Mouse (Mus musculus): Measurements from ENCODE around the gene Casq2.
"Not testable (repeated sequence)": the region's sequence is repeated elsewhere in the genome, so short reads cannot be mapped to it uniquely, and the experiment has no call there.

Gene Casq2

DNA sequence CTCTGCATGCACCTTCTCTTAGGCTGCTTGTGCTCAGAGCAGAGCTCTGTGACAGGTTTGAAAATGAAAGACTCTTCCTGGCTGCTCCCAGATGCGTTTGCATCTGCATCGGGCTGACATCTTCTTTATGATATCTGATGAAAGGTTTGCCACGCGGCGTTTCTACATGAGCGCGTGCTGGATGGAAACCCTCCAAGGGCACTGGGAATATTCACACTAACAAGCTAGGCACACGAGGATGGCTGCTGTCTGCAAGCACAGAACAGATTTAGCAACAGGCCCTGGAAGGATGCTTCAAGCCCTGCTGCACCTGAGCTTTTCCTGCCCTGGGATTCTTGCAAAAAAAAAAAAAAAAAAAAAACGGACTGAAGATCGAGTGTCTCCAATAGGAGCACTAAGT, 50.9 kb downstream of the Casq2 start:
- no peak for DNase-seq

GRCm38 (mm10) chr3:102138899-102139298, 52.7 kb downstream of the Casq2 start:
- no peak for DNase-seq

- DNase-seq: no peak
Observed at GRCm38 (mm10) chr3:102140606-102141005, 54.4 kb downstream of the Casq2 start.

DNA sequence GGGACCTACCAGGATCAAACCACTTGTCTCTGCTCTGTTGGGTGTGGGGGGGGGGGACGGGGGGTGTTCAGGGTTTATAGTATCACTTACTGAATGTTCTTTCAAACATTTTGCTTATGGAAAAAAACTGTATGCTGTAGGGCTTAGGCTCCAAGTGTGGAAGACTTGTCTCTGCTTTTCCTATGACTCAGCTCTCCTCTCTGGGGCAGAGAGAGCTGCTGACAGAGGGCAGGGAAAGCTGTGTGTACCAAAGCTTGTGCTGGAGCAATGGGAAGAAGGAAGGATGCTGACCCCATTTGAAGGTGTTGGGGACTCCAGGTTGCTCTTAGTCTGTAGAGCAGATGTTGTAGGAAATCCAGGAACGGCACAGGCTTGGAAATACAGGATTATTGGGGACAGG, 55.2 kb downstream of the Casq2 start:
- no peak for DNase-seq

- no peak for DNase-seq
Observed at GRCm38 (mm10) chr3:102141893-102142292, 55.7 kb downstream of the Casq2 start.

GRCm38 (mm10) chr3:102142947-102143346, 56.7 kb downstream of the Casq2 start:
- DNase-seq: no peak

- DNase-seq: no peak
Observed at GRCm38 (mm10) chr3:102143536-102143935, 57.3 kb downstream of the Casq2 start.

GRCm38 (mm10) chr3:102144401-102144800, 58.2 kb downstream of the Casq2 start:
- no peak for DNase-seq

DNA sequence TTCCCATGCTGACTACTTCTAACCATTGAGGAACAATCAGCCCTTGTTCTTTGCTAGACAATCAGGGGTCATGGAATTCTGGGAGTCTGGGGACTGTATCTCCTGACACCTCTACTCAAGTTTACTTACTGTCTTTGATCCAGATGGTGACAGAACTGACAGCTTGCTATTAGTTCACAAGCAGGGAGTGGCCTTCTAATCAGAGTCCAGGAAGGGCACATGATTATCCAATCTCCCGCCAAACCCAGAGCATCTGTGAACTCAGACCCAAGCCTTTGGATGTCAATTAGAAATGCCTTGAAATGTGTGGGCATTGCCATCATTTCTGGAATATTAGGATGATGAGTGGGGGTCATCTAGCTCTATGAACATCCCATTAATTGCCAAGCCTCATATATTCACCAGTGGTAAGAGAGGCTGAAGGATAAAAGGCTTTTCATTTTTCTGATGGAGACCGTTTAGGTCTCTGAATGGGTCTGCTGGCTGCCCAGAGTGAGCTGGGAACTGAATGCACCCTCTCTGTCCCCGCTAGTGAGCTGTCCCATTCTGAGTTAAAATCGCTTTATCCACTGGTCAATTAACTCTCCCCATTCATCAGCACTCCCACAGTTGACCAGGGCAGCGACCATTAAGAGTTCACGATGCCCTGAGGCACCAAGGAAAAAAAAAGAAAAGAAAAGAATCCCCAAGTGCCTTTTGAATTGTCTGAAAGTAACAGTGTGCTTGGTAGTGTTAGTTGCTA, 59.6 kb downstream of the Casq2 start:
- DNase-seq: no peak

DNA sequence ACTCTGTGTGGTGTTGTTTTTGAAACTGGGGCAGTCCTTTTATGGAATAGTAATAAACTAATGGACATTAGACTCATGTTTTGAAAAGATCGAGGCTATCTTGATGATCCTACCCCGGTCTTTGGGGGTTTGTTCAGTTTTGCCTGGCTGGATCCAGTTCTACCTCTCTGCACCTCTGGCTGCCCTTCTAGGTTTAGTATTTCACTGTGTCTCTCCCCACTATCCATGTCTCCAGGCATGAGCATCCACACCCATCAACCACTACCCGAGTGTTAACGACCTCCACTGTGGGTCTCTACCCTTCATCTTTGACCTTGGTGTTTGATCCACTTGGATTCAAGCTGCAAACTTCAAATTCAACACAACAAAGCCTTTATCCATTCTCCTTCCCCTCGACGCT, 60.2 kb downstream of the Casq2 start:
- DNase-seq: no peak

GRCm38 (mm10) chr3:102147189-102147588, 61.0 kb downstream of the Casq2 start:
- no peak for DNase-seq

DNA sequence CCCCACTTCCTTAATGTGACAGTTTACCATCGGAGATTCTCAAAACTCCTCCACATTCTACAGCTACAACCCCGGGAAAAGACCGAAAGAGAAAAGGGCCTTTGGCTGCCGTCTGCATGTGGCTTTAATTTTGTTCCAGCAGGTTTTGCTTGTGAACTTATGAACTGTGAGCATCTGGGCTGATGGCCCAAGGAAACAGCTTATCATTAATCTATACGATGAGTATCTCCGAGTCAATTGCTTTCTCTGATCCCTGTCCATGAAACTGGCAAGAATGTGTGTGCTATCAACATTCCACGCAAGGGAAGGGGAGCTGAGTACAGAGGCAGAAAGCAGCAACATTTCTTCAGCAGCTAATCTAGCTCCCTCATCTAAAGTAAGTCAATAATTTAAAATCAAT, 63.7 kb downstream of the Casq2 start:
- DNase-seq: no peak

DNA sequence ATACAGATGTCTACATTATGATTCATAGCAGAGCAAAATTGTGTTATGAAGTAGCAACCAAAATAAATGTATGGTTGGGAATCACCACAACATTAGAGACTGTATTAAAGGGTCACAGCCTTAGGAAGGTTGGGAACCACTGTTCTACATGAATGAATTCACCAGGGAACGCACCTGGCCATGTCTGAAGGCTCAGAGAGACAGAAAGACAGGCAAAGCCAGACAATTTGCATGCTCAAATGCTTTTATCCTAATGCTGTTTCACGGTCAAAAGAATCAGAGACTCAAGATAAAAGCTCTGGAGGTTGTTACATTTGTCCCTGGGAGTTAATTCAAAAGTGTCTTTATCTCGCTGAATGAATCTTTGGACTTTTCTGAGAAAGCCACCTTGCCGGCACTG, 65.6 kb downstream of the Casq2 start:
- no peak for DNase-seq

DNA sequence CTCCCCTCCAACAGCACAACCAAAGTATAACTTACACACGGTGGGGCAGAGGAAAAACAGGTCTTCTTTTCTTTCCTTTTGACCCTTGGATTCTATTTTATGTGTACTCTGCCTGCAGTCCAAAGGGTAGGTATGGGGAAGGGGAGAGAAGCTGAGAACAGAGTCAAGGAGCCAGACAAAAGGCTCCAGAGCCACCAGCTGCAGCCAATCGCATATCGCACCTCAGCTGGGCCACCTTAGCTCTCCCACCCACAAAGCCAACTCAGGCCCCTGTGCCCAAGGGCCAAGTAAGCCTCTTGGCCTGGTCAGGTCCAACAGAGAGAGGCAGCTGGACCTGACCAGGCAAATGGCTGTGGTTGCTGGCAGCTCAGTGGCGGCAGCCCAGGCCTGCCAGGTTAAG, 66.3 kb downstream of the Casq2 start:
- DNase-seq: no peak

- peak in 1 of 2 experiments; percentile 7 for DNase-seq
Observed at GRCm38 (mm10) chr3:102152872-102153271, 66.7 kb downstream of the Casq2 start.

- DNase-seq: no peak
Observed at GRCm38 (mm10) chr3:102154107-102154506, 67.9 kb downstream of the Casq2 start.

DNA sequence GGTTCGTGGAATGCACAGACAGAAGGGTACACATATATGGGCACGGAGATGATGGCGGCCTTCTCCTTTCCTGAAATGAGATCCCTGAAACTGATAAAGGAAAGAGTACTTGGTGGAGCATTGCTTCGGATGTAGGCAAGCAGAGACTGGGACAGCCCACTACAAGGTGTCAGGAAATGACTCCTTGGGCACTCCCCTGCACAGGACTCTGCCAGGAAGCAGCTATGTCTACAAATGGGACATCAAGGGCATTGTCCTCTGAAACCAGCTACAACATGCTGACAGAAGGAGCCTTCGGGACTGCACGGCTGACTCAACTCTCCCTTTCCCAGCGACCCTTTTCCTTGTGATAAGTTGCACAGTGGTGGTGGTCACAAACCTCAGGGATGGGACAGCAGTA, 70.5 kb downstream of the Casq2 start:
- DNase-seq: no peak

- no peak for DNase-seq
Observed at GRCm38 (mm10) chr3:102157652-102158051, 71.4 kb downstream of the Casq2 start.

DNA sequence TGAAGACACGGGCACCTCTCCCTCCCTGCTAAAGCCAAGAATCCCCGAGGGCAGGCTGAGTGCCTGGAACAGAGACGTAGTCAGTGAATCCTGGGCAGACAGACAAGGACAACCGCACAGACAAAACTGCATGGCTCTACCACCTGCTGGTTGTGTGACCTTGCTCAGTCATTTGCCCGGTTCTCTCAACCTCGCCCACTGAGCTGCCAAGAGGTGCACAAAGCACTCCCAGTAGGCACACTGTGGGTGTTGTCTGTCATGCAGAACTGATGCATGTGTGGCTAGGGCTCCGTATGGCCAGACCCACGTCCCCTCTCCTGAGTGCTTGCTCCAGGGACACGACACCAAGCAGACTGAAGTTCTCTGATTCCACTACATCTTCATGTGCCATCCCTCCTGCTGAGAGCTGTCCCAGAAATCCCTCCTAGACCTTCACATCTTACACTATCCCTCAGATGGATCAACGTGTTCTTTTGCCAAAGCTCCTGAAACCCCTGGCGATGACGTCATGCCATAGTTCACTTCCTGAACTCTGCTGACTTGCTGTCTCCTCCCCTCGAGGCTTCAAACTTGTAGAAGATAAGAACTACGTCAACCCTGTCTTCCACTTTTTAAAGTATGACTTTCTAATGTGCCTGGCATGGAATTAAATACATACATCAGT, 72.7 kb downstream of the Casq2 start:
- DNase-seq: no peak

DNA sequence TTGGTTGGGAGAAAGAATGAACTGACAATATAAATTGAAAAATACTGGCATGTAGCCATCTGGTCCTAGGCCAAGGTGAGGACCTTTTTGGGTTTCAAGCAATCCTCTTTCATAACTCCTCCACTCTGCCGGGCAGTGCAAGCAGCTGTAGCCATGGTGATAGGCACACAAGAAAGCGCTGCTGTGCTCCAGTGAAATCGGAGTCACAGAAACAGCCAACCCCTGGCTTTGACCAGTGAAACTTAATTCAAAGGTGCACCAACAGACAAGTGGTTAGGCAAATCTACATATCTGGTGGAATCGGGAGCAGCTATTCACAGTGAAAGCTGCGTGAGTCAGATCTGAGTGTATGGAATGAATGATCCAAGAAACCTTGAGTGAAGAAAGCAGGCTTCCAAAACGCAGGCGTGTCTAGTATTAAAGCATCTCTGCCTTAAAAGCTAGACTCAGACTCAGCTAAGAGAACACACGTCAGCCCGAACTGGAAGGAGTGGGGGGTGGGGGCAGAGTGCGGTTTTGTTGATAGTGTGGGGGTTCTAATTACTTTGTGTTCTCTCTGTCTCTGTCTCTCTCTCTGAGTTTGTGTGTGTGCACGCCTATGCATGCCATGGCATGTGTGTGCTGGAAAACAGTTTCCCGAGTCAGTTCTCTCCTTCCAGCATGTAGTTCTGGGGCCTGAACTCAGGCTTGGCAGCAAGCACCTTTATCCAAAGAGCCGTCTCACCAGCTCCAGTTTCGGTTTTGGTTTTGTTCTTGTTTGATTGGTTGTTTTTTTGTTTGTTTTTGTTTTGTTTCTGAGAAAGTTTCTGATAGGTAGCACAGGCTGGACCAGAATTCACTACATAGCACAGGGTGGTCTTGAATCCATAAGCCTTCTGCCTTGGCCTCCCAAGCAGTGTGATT, 73.5 kb downstream of the Casq2 start:
- no peak for DNase-seq

DNA sequence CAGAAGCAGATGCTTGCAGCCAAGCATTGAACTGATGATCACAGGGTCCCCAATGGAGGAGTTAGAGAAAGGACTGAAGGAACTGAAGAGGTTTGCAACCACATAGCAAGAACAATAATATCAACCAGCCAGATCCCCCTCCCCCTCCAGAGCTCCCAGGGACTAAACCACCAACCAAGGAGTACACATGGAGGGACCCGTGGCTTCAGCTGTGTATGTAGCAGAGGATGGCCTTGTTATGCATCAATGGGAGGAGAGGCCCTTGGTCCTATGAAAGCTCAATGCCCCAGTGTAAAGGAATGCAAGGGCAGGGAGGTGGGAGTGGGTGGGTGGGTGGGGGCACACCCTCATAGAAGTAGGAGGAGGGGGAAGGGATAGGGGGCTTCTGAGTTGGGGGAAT, 77.6 kb downstream of the Casq2 start:
- DNase-seq: not testable (repeated sequence)

- DNase-seq: no peak
Observed at GRCm38 (mm10) chr3:102164911-102165310, 78.7 kb downstream of the Casq2 start.

DNA sequence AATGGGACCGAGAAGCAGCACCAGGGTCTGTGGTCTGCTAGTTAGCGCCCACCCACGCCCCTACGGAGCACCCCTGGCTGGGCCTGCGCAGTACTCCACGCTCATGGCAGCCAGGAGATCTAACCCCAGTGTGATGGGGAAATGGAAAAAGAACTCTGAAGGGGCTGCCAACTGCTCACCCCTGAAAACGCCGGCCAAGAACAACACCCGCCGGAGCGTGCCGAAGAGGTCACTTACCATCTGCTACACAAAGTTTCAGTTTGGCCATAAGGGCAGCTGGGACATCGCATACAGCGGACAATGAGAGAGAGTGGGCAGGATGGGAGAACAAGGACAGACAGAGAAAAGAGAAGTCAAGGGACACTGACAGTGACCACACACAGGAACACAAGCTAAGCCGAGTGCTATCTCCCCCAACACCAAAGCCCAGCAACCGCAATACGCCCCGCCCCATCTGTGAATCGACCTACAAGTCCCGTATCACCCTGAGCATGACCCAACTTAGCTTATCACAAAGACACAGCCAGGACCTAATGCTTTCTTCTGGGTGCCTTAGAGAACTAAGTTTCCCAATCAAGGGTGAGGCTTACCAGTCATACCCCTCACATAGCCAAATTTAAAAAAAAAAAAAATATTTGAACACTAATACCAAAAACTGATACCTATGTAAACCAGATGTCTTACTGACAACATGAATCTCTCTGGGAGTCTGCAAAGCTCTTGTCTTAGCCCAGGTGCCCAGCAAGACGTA, 79.5 kb downstream of the Casq2 start:
- DNase-seq: no peak
